Mouse (Mus musculus) intestine, embryonic 16.5 days (tissue): ENCODE measurements around the gene Fbxl19. TPM values are rescaled to one million over a fixed set of nuclear protein-coding genes. Genes with fewer than 3 reads are reported as not detected.

Experiments
- ATAC-seq: fragments of 200-750 bp; cut with Nextera tagmentation; 2 replicates; pipeline ENCODE4 v1.8.0; 2017; ENCODE audit warnings: moderate TSS enrichment, moderate library complexity
- H3K27ac ChIP-seq: fragments of 300-500 bp; sonication (generic); 2 replicates; pipeline ENCODE4 v1.5.1; 2014; ENCODE audit warnings: mild to moderate bottlenecking, low read length
- H3K27me3 ChIP-seq: fragments of 300-500 bp; sonication (generic); replicated peaks from 2 replicates; pipeline ENCODE4 v1.6.1; 2014; ENCODE audit warnings: low read length, control low read depth, mixed read lengths; ENCODE audit not compliant: control insufficient read depth, insufficient read depth
- H3K36me3 ChIP-seq: fragments of 300-500 bp; sonication (generic); 2 replicates; pipeline ENCODE4 v1.6.1; 2014; ENCODE audit warnings: low read length, control low read depth; ENCODE audit not compliant: control insufficient read depth, insufficient read depth
- H3K4me1 ChIP-seq: fragments of 300-500 bp; sonication (generic); 2 replicates; pipeline ENCODE4 v1.6.1; 2014; ENCODE audit warnings: low read length, control low read depth, mixed read lengths; ENCODE audit not compliant: control insufficient read depth, insufficient read depth
- H3K4me2 ChIP-seq: fragments of 300-500 bp; sonication (generic); 2 replicates; pipeline ENCODE4 v1.6.1; 2014; ENCODE audit warnings: low read depth, low read length, control low read depth
- H3K4me3 ChIP-seq: fragments of 300-500 bp; sonication (generic); 2 replicates; pipeline ENCODE4 v1.5.1; 2014; ENCODE audit warnings: mild to moderate bottlenecking, low read length
- H3K9ac ChIP-seq: fragments of 300-500 bp; sonication (generic); 2 replicates; pipeline ENCODE4 v1.6.1; 2014; ENCODE audit warnings: low read depth, low read length
- H3K9me3 ChIP-seq: fragments of 300-500 bp; sonication (generic); 2 replicates; pipeline ENCODE4 v1.6.1; 2016; ENCODE audit warnings: low read length, control low read depth; ENCODE audit not compliant: control insufficient read depth
- WGBS: fragments of 180-500 bp; shearing (Covaris S2); extraction: QIAGEN DNeasy Blood & Tissue Kit; methylation state at CpG from one replicate; pipeline ENCODE4 v1.1.7; 2014; 5-methylcytosine and 5-hydroxymethylcytosine counted together
- polyA plus RNA-seq: library from polyadenylated mRNA; unstranded; fragments of >200 nt; fragmentation: Nextera tagmentation; extraction: Ambion mirVana; gene quantifications from 2 replicates; pipeline ENCODE4 v1.2.1, GENCODE M21; 2015

Gene Fbxl19
- polyA plus RNA-seq, 1 experiment from 2014 or later, result 1.9 TPM

DNA sequence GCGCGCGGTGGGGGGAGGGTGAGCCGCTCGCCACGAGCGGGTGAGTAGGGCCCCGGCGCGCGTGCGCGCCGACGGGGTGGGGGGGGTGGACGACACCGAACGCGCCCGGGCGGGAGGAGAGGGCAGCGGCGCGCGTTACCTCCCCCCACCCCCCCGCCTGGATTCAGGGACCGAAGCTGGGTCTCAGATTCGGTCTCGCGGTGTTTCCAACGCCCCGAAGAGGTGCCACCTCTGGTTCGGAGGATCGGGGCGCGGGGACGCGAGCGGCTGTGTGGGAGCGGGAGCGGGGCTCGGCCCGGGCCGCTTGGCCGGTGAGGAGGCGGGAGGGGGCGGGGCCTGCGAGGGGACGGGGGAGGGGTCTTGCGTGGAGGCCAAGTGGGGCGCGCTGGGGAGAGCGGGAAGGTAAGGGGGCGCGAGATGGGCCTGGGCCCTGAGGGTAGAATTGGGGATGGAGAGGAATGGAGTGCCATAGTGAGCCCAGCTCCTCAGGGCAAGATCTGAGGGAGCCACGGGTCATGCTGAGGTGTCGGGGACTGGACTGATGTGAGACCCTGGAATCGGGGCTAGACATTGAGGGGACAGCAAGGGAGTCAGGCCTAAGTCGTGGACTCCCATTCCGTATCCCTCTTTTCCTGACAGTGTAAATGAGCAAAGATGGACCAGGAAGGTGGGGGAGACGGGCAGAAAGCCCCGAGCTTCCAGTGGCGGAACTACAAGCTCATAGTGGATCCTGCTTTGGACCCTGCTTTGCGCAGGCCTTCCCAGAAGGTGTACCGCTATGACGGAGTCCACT lies 33.3 kb downstream of the Fbxl19 start:
- WGBS, result 3% methylated on average over 59 of the region's 66 CpGs
- Histone ChIP-seq H3K4me1 (peaks cover 11% of the 10 kb centered on the region), H3K4me3 (peak overlapping the region; percentile 84), H3K36me3 (0 out of 2 replicates have a peak, but pooled peaks cover 4% of the 10 kb centered on the region), H3K4me2 (peak overlapping the region; percentile 89), H3K9ac (peak overlapping the region; percentile 95), H3K9me3 (no peaks in the 10 kb centered on the region), H3K27ac (peak overlapping the region; percentile 98), H3K27me3 (no peaks in the 10 kb centered on the region)
- peak; percentile 52 for ATAC-seq

DNA sequence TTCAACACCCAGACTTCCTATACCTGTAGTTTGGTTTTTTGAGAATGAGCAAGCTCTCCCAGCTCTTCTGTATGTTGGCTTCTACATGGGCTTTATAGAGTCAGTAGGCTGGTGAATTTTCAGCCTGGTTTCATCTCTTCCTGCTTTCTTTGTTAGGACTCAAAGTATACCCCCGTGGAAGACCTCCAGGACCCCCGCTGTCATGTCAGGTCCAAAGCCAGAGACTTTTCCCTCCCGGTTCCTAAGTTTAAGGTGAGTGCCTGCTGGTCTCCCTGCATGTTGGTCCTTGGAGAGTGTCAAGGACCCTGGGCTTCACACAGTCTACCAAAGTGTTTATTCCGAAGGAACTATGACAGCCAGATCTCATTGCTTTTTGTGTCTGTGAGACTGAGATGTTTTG lies 34.0 kb downstream of the Fbxl19 start:
- no peaks in the 10 kb centered on the region for H3K9me3 ChIP-seq
- H3K36me3 ChIP-seq, result peaks cover 4% of the 10 kb centered on the region; the same call in 1 of the 2 replicates
- H3K4me3 ChIP-seq, result peak overlapping the region; percentile 84
- H3K27me3 ChIP-seq, result no peaks in the 10 kb centered on the region
- no peak for ATAC-seq
- 78% methylated on average over 4 of the region's 4 CpGs for WGBS
- no peak overlapping the region for H3K27ac ChIP-seq
- H3K4me1 ChIP-seq, result peaks cover 11% of the 10 kb centered on the region
- H3K4me2 ChIP-seq, result peak overlapping the region; percentile 89
- H3K9ac ChIP-seq, result peak overlapping the region; percentile 95

DNA sequence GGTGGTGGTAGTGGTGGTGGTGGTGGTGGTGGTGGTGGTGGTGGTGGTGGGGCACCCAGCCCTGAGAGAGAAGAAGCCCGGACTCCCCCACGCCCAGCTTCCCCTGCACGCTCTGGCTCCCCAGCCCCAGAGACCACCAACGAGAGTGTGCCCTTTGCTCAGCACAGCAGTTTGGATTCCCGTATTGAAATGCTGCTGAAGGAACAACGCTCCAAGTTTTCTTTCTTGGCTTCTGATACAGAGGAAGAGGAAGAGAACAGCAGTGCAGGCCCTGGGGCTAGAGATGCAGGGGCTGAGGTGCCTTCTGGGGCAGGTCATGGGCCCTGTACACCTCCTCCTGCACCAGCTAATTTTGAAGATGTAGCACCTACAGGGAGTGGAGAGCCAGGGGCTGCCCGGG lies 41.0 kb downstream of the Fbxl19 start, which contains the start of gene Gm49388:
Gene Gm49388 (plus strand): TSS at position 301 of the 400 bp plus-strand sequence.
- H3K4me1 ChIP-seq, result no peaks in the 10 kb centered on the region
- no peak within 1 kb of the TSS for H3K4me2 ChIP-seq
- H3K27me3 ChIP-seq, result no peaks in the 10 kb centered on the region
- H3K36me3 ChIP-seq, result peaks cover 31% of the 10 kb centered on the region
- H3K9me3 ChIP-seq, result no peaks in the 10 kb centered on the region
- H3K9ac ChIP-seq, result no peak within 1 kb of the TSS
- H3K4me3 ChIP-seq, result no peak within 1 kb of the TSS
- H3K27ac ChIP-seq, result no peak within 1 kb of the TSS
- WGBS, result 92% methylated on average over 7 of the region's 7 CpGs
- no peak for ATAC-seq

DNA sequence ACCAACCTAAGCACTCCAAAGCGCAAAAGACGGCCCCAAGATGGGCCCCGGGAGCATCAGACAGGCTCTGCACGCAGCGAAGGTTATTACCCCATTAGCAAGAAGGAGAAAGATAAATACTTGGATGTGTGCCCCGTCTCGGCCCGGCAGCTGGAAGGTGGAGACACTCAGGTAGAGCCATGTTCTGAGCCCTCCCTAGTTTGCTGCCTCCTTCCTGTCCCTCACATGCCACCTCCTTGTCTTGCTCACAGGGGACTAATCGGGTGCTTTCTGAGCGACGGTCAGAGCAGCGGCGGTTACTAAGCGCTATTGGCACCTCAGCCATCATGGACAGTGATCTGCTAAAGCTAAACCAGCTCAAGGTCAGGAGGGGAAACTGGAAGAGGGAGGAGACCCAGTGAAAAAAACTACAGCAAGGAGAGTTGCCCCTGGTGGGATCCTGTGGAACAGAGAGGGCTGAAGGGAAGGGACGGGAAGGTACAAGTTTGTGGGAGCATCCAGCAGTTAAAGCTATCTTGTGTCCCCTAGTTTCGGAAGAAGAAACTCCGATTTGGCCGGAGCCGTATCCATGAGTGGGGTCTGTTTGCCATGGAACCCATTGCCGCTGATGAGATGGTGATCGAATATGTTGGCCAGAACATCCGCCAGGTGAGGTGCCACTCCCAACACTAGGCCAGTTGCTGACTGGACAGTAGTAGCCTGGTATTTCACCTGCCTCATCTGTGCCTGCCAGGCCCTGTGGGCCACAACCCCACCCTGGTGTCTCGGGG lies 52.9 kb downstream of the Fbxl19 start:
- Histone ChIP-seq H3K4me1 (no peaks in the 10 kb centered on the region), H3K36me3 (peaks cover 14% of the 10 kb centered on the region), H3K4me2 (no peak overlapping the region), H3K27ac (no peak overlapping the region), H3K9ac (no peak overlapping the region), H3K27me3 (no peaks in the 10 kb centered on the region), H3K9me3 (no peaks in the 10 kb centered on the region), H3K4me3 (no peak overlapping the region)
- WGBS, result 88% methylated on average over 23 of the region's 23 CpGs
- ATAC-seq, result no peak

DNA sequence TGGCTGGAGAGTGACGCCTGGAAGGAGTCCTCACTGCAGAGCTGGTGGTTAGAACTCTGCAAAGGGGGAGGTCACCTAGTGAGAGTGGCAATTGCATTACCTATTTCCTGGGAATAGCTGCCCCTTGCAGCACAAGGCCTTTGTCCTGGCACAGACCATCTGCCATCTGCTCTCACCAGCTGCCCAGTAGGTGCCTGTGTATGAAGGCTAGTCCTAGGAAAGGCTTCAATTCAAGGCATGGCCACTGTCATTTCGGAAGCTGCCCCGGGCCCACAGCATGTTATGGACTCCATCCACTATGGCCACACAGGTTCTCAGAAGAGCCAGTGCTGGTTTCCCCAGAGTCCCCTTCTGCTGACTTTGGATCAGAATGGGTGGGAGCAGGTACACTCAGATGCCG lies 54.2 kb downstream of the Fbxl19 start:
- peaks cover 10% of the 10 kb centered on the region for H3K36me3 ChIP-seq
- no peak for ATAC-seq
- 88% methylated on average over 4 of the region's 4 CpGs for WGBS
- no peak overlapping the region for H3K4me2 ChIP-seq
- no peaks in the 10 kb centered on the region for H3K27me3 ChIP-seq
- no peak overlapping the region for H3K9ac ChIP-seq
- no peak overlapping the region for H3K4me3 ChIP-seq
- H3K27ac ChIP-seq, result no peak overlapping the region
- no peaks in the 10 kb centered on the region for H3K4me1 ChIP-seq
- H3K9me3 ChIP-seq, result no peaks in the 10 kb centered on the region

DNA sequence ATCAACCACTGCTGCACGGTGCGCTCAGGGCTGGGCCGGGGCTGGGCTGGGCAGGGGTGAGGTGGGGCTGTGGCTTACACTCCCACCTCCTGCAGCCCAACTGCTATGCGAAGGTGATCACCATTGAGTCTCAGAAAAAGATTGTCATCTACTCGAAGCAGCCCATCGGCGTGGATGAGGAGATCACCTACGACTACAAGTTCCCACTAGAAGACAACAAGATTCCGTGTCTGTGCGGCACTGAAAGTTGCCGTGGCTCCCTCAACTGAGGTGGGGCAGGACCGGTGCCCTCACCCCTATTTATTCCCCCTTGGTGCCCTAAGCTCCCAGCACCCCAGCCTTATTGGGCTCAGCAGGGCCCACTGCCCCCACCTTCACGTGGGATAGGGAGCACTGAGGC lies 54.9 kb downstream of the Fbxl19 start:
- no peaks in the 10 kb centered on the region for H3K9me3 ChIP-seq
- peaks cover 10% of the 10 kb centered on the region for H3K36me3 ChIP-seq
- H3K9ac ChIP-seq, result no peak overlapping the region
- no peak overlapping the region for H3K27ac ChIP-seq
- no peak for ATAC-seq
- 83% methylated on average over 13 of the region's 13 CpGs for WGBS
- H3K4me1 ChIP-seq, result no peaks in the 10 kb centered on the region
- no peak overlapping the region for H3K4me2 ChIP-seq
- H3K4me3 ChIP-seq, result no peak overlapping the region
- H3K27me3 ChIP-seq, result no peaks in the 10 kb centered on the region

DNA sequence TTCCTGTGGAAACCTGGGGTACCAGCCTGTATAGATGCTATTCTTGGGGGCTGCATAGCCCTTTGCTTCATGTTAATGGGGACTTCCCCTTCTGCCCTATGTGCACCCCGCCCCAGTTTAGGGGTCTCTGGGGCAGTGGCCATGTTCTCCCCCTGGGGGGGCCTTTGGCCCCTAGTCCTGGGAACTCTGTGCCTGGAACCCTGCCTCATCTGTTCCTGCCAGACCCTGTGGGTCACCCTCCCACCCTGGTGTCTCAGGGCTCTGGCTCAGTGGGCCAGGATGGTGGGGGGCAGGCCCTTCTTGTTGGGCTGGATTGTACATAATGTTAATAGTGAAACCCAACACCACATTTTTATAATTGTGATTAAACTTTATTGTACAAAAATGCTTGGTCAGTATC lies 55.4 kb downstream of the Fbxl19 start:
- no peak overlapping the region for H3K9ac ChIP-seq
- H3K36me3 ChIP-seq, result peaks cover 10% of the 10 kb centered on the region
- H3K27ac ChIP-seq, result no peak overlapping the region
- no peak; the same call in 1 of the 2 replicates for ATAC-seq
- H3K4me2 ChIP-seq, result no peak overlapping the region
- H3K9me3 ChIP-seq, result no peaks in the 10 kb centered on the region
- 94% methylated on average over 1 of the region's 1 CpGs for WGBS
- peaks cover 3% of the 10 kb centered on the region; the same call in 1 of the 2 replicates for H3K4me1 ChIP-seq
- no peak overlapping the region for H3K4me3 ChIP-seq
- H3K27me3 ChIP-seq, result no peaks in the 10 kb centered on the region

DNA sequence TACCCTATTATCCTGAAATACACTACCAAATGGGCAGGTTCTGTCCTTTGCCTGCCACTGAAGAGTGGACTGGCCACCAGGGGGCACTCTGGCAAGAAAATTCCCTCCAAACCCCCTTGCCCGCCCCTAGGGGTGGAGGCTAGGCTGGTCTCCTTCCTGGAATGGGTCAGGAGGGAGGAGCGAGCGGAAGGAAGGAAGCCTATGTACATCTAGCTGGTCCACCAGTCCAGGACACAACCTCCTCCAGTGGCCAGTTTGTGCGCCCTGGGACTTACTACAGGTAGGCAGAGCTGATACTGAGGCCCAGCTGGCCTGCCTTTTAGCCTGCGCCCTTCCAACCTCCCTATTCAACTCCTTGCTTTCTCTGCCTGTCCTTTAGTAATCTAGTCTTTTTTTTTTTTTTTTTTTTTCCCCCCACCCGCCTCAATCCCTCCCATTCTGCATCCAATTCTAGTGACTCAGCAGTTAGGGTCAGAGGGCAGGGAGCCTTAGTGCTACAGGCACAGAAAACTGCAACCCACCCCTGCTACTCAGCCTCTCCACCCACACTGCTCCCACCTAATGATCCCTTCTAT lies 56.2 kb downstream of the Fbxl19 start, which contains the start of gene Hsd3b7:
Gene Hsd3b7 (plus strand): TSS at position 170 of the 575 bp plus-strand sequence.
- 23% methylated on average over 6 of the region's 6 CpGs for WGBS
- H3K4me3 ChIP-seq, result peak within 1 kb of the TSS; percentile 38
- H3K4me2 ChIP-seq, result peak within 1 kb of the TSS; percentile 32
- no peaks in the 10 kb centered on the region for H3K27me3 ChIP-seq
- ATAC-seq, result peak; percentile 93
- peaks cover 3% of the 10 kb centered on the region; the same call in 1 of the 2 replicates for H3K4me1 ChIP-seq
- H3K9me3 ChIP-seq, result no peaks in the 10 kb centered on the region
- peak within 1 kb of the TSS; percentile 54 for H3K9ac ChIP-seq
- peaks cover 10% of the 10 kb centered on the region for H3K36me3 ChIP-seq
- H3K27ac ChIP-seq, result peak within 1 kb of the TSS; percentile 51; the same call in 1 of the 2 replicates
